Mouse (Mus musculus): ENCODE measurements around the gene Sh3yl1.
A peak's percentile ranks its signal among the peaks of the same experiment; 100 is the strongest.

Sh3yl1 gene

GRCm38 (mm10) chr12:30944197-30944596, 32.7 kb downstream of the Sh3yl1 start:
- no peak for DNase-seq (ENCODE audit: low read depth)

GRCm38 (mm10) chr12:30970700-30971099, 59.2 kb downstream of the Sh3yl1 start:
- DNase-seq (ENCODE audit: low read depth) = no peak

- DNase-seq (ENCODE audit: low read depth) = no peak
Observed at GRCm38 (mm10) chr12:31003795-31004194, 92.3 kb downstream of the Sh3yl1 start.

- peak; percentile 92 for DNase-seq (ENCODE audit: low read depth)
Observed at GRCm38 (mm10) chr12:31005010-31005409, 93.5 kb downstream of the Sh3yl1 start.

- peak; percentile 83 for DNase-seq (ENCODE audit: low read depth)
Observed at GRCm38 (mm10) chr12:31008171-31008570, 96.7 kb downstream of the Sh3yl1 start.

Measured in NIH3T3 (cell line).